Mouse (Mus musculus): Measurements from ENCODE around the gene Rpl22l1. TPM values are rescaled to one million over a fixed set of nuclear protein-coding genes. Genes with fewer than 3 reads are reported as not detected.

Gene Rpl22l1
- polyA plus RNA-seq, 1 experiment = 0.76 TPM

DNA sequence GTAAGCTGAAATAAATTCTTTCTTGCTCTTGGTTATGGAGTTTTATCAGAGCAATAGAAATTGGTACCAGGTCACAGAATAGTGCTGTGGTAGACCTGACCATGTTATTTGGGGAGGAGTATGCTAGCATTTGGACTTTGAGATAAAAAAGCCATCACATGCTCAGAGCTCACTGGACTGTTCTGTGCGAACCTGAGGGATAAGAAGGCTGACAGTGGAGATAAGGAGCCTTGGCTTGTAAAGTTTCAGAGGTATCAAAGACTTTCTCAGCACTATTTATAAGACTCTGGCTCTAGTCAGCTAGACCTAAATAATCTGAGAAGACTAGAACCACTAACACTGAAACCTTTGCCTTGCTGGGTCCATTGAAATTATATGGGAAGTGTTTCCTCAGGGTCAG is 29.3 kb upstream of the Rpl22l1 start:
- WGBS = 31% methylated on average over 1 of the region's 1 CpGs
- TF ChIP-seq CTCF (IDR thresholded peaks at IDR 0.05; ENCODE audit: extremely low read depth, insufficient read length, insufficient replicate concordance, low read depth, low read length) (no peak), POLR2A (IDR thresholded peaks at IDR 0.05; ENCODE audit: low read depth, low read length) (no peak)
- Histone ChIP-seq H3K27ac (ENCODE audit: insufficient read depth, low read depth, low read length) (no peak overlapping the region), H3K36me3 (ENCODE audit: control insufficient read depth, insufficient read depth, low read length) (no peaks in the 10 kb centered on the region), H3K4me3 (ENCODE audit: low read depth, low read length) (no peak overlapping the region), H3K27me3 (ENCODE audit: control insufficient read depth, insufficient read depth, low read length) (no peaks in the 10 kb centered on the region), H3K4me1 (ENCODE audit: control insufficient read depth, insufficient read depth, insufficient read length, low read length) (peaks cover 4% of the 10 kb centered on the region; the same call in 1 of the 2 replicates)

DNA sequence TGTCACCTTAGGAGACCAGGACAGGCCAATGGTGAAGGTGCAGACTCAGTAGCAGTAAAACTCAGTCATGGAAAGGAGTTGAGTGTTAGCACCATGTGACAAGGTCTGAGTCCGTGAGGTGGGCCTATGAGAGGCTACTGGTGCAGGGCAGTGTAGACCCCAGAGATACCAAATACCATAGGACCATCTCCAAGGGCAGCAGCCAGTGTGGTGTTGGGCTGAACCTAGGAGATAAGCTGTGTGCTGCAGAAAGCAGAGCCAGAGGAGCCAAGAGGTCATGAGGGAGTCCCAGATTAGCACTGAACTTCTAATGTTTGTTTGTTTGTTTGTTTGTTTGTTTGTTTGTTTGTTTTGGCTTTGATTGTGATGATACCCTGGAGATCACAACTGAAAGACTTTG is 28.7 kb upstream of the Rpl22l1 start:
- H3K4me3 ChIP-seq (ENCODE audit: low read depth, low read length) = no peak overlapping the region
- peaks cover 6% of the 10 kb centered on the region for H3K4me1 ChIP-seq (ENCODE audit: control insufficient read depth, insufficient read depth, insufficient read length, low read length)
- no peaks in the 10 kb centered on the region for H3K36me3 ChIP-seq (ENCODE audit: control insufficient read depth, insufficient read depth, low read length)
- 87% methylated on average over 1 of the region's 1 CpGs for WGBS
- TF ChIP-seq CTCF (IDR thresholded peaks at IDR 0.05; ENCODE audit: extremely low read depth, insufficient read length, insufficient replicate concordance, low read depth, low read length) (no peak), POLR2A (IDR thresholded peaks at IDR 0.05; ENCODE audit: low read depth, low read length) (no peak)
- H3K27me3 ChIP-seq (ENCODE audit: control insufficient read depth, insufficient read depth, low read length) = no peaks in the 10 kb centered on the region
- no peak overlapping the region for H3K27ac ChIP-seq (ENCODE audit: insufficient read depth, low read depth, low read length)

DNA sequence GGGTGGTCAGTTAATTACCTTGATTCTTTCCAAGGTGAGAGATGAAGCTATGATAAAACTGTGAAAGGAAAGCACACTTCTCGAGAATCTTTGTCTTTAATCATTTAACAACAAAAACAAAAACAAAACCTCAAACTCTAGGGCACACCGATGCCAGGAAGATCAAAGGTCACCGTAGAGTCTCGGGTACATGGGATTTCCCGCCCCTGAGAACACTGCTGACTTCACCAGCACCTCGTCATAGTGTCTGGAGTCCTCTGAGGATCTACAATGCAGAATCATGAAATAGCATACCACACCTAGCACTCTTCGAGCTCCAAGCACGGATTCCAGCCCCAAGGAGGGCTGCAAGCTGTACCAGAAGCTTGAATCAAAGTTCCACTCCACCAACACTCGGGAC is 24.7 kb upstream of the Rpl22l1 start:
- 57% methylated on average over 9 of the region's 9 CpGs for WGBS

DNA sequence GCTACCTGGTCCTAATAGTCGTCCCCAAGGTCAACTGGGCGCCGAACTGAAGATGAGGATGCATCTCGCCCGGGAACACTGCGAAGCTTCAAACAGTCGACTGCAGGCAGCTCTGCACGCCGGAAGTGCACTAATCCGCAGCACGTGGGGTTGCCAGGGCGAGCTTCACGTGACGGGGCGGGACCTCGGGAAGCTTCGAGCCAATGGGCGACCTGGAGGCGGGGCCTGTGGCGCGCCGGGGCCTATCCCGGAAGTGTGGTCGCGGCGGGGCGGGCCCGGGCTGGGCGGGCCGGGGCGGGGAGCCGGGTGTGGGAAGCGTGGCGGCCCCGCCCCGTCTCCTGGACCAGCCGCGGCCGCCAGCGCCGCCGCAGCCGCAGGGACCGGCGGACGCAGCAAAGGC is 24.2 kb upstream of the Rpl22l1 start, which contains the start of gene Eif5a2:
Gene Eif5a2, plus strand, starts transcription at position 283 of the 400 bp plus-strand sequence.
- TF ChIP-seq CTCF (IDR thresholded peaks at IDR 0.05; ENCODE audit: extremely low read depth, insufficient read length, insufficient replicate concordance, low read depth, low read length) (no peak), POLR2A (IDR thresholded peaks at IDR 0.05; ENCODE audit: low read depth, low read length) (no peak)
- no peaks in the 10 kb centered on the region for H3K36me3 ChIP-seq (ENCODE audit: control insufficient read depth, insufficient read depth, low read length)
- 4% methylated on average over 38 of the region's 46 CpGs for WGBS

More for the DNA sequence above, 24.7 kb upstream of the Rpl22l1 start:
- peaks cover 7% of the 10 kb centered on the region for H3K4me1 ChIP-seq (ENCODE audit: control insufficient read depth, insufficient read depth, insufficient read length, low read length)
- H3K27ac ChIP-seq (ENCODE audit: insufficient read depth, low read depth, low read length) = no peak overlapping the region
- H3K4me3 ChIP-seq (ENCODE audit: low read depth, low read length) = peak overlapping the region; percentile 67; the same call in 1 of the 2 replicates
- H3K27me3 ChIP-seq (ENCODE audit: control insufficient read depth, insufficient read depth, low read length) = no peaks in the 10 kb centered on the region
- no peaks in the 10 kb centered on the region for H3K36me3 ChIP-seq (ENCODE audit: control insufficient read depth, insufficient read depth, low read length)
- TF ChIP-seq CTCF (IDR thresholded peaks at IDR 0.05; ENCODE audit: extremely low read depth, insufficient read length, insufficient replicate concordance, low read depth, low read length) (0 out of 2 replicates have a peak, but pooled peaks have one; percentile 4), POLR2A (IDR thresholded peaks at IDR 0.05; ENCODE audit: low read depth, low read length) (no peak)

DNA sequence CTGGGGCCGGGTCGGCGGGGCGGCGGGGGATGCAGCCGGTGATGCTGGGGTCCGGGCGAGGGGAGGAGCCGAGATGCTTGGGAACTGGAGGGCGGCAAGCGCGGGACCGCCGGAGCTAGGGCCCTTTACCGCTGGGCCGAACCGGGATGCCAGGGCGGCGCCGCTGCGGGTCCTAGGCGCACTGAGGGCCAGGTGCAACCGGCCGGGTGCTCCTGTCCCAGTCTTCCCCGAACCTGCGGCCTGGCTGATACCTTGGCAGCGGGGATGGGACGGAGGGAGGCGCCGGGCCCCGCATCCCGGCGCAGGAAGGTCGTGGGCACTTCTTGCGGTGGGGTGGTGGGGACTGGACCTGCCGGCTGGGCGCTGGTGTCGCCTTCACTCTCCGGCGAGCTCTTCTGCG is 23.8 kb upstream of the Rpl22l1 start:
- H3K4me3 ChIP-seq (ENCODE audit: low read depth, low read length) = peak overlapping the region; percentile 67
- H3K36me3 ChIP-seq (ENCODE audit: control insufficient read depth, insufficient read depth, low read length) = no peaks in the 10 kb centered on the region
- peaks cover 7% of the 10 kb centered on the region for H3K4me1 ChIP-seq (ENCODE audit: control insufficient read depth, insufficient read depth, insufficient read length, low read length)
- H3K27me3 ChIP-seq (ENCODE audit: control insufficient read depth, insufficient read depth, low read length) = no peaks in the 10 kb centered on the region
- no peak overlapping the region for H3K27ac ChIP-seq (ENCODE audit: insufficient read depth, low read depth, low read length)
- TF ChIP-seq CTCF (IDR thresholded peaks at IDR 0.05; ENCODE audit: extremely low read depth, insufficient read length, insufficient replicate concordance, low read depth, low read length) (no peak), POLR2A (IDR thresholded peaks at IDR 0.05; ENCODE audit: low read depth, low read length) (no peak)
- 2% methylated on average over 41 of the region's 41 CpGs for WGBS

More for the DNA sequence above, 24.2 kb upstream of the Rpl22l1 start, which contains the start of gene Eif5a2:
- peaks cover 7% of the 10 kb centered on the region for H3K4me1 ChIP-seq (ENCODE audit: control insufficient read depth, insufficient read depth, insufficient read length, low read length)
- H3K27ac ChIP-seq (ENCODE audit: insufficient read depth, low read depth, low read length) = no peak within 1 kb of the TSS
- H3K4me3 ChIP-seq (ENCODE audit: low read depth, low read length) = peak within 1 kb of the TSS; percentile 67
- no peaks in the 10 kb centered on the region for H3K27me3 ChIP-seq (ENCODE audit: control insufficient read depth, insufficient read depth, low read length)

DNA sequence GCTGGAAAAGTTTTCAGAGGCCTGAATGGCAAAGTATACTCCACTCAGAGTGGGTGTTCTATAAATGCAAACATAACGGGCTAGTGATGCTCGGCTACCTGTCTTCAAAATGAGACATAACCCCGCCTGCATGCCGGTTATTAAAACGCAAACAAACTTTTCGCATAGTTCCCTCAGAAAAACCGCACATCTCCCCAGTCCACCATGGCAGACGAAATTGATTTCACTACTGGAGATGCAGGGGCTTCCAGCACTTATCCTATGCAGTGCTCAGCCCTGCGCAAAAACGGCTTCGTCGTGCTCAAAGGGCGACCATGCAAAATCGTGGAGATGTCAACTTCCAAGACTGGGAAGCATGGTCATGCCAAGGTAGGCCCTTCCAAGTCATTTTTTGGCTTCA is 23.4 kb upstream of the Rpl22l1 start:
- H3K4me3 ChIP-seq (ENCODE audit: low read depth, low read length) = peak overlapping the region; percentile 67
- no peak overlapping the region for H3K27ac ChIP-seq (ENCODE audit: insufficient read depth, low read depth, low read length)
- no peaks in the 10 kb centered on the region for H3K36me3 ChIP-seq (ENCODE audit: control insufficient read depth, insufficient read depth, low read length)
- peaks cover 7% of the 10 kb centered on the region for H3K4me1 ChIP-seq (ENCODE audit: control insufficient read depth, insufficient read depth, insufficient read length, low read length)
- TF ChIP-seq POLR2A (IDR thresholded peaks at IDR 0.05; ENCODE audit: low read depth, low read length) (no peak), CTCF (IDR thresholded peaks at IDR 0.05; ENCODE audit: extremely low read depth, insufficient read length, insufficient replicate concordance, low read depth, low read length) (no peak)
- 45% methylated on average over 14 of the region's 14 CpGs for WGBS
- H3K27me3 ChIP-seq (ENCODE audit: control insufficient read depth, insufficient read depth, low read length) = no peaks in the 10 kb centered on the region

DNA sequence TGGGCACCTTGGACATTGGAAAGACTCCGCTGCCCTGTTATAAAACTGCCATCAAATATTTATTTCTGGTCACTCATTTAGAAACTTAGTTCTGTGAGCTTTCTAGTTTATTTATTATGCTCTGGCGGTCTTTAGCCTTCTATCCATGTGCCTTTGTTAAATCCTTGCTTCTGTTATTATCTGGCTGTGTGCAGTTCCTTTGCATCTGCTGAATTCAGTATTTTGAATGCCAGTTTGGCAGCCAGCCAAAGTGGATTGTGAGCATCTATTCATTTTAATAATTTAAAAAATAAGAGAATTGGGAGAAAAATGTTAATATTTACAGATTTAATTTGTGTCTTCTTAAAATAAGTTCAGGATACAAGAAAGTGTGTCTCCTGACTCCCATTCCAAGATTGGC is 21.1 kb upstream of the Rpl22l1 start:
- Histone ChIP-seq H3K27me3 (ENCODE audit: control insufficient read depth, insufficient read depth, low read length) (no peaks in the 10 kb centered on the region), H3K27ac (ENCODE audit: insufficient read depth, low read depth, low read length) (no peak overlapping the region), H3K36me3 (ENCODE audit: control insufficient read depth, insufficient read depth, low read length) (no peaks in the 10 kb centered on the region), H3K4me3 (ENCODE audit: low read depth, low read length) (no peak overlapping the region), H3K4me1 (ENCODE audit: control insufficient read depth, insufficient read depth, insufficient read length, low read length) (peaks cover 7% of the 10 kb centered on the region)
- 97% methylated on average over 2 of the region's 2 CpGs for WGBS
- TF ChIP-seq POLR2A (IDR thresholded peaks at IDR 0.05; ENCODE audit: low read depth, low read length) (no peak), CTCF (IDR thresholded peaks at IDR 0.05; ENCODE audit: extremely low read depth, insufficient read length, insufficient replicate concordance, low read depth, low read length) (no peak)

Data from small intestine, adult 2 months (tissue).